Mouse (Mus musculus): ENCODE measurements at regions not wholly inside any gene's neighbourhood (a gene's known extent, or its start where the extent isn't known, plus 50 kb on each side); places are given as distances from the start of the nearest gene placed in this dataset.

- Histone ChIP-seq H3K4me3 (replicated peaks) (no peak overlapping the region), H3K4me1 (no peaks in the 10 kb centered on the region), H3K4me2 (no peak overlapping the region), H3K9ac (no peak overlapping the region), H3K27me3 (replicated peaks) (no peaks in the 10 kb centered on the region), H3K27ac (no peak overlapping the region), H3K9me3 (0 out of 2 replicates have a peak, but pooled peaks cover 3% of the 10 kb centered on the region), H3K36me3 (no peaks in the 10 kb centered on the region)
- no peak for ATAC-seq (ENCODE audit: insufficient read depth, low FRiP score, low read depth)
- WGBS: 56% methylated on average over 5 of the region's 5 CpGs
These were observed 55.1 kb upstream of the Plxnc1 start for GRCm38 (mm10) chr10:94999716-95000115.

Data from stomach, embryonic 15.5 days (tissue).